Mouse (Mus musculus) lung, postnatal 0 days (tissue): Measurements from ENCODE around the gene Alg11.

Experiments
- CTCF ChIP-seq: IDR thresholded peaks from 2 replicates; pipeline ENCODE4 v1.5.1; 2016; ENCODE audit warnings: antibody characterized with exemption, mild to moderate bottlenecking
- EP300 ChIP-seq: IDR thresholded peaks from 2 replicates; pipeline ENCODE4 v1.6.1; 2016; ENCODE audit warnings: antibody characterized with exemption, mild to moderate bottlenecking, control low read depth

DNA sequence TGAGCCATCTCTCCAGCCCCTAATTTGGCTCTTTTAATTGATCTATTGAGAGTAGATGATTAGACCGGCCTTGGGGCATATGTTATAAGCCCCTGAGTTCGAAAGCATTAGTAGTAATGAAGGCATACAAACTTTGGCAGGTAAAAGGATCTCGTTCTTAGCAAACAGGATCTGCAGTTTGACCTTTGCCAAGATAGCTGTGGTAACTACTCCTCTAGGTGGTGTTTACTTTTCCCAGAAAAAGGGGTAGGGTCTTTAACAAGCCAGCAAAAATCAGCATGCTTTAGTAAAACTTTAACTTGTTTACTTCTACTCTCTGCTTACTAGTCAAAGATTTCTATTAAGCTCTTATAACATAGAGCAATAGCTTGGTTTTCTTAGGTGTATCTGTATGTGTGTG is 18.0 kb upstream of the Alg11 start:
- TF ChIP-seq CTCF, result no peak
- TF ChIP-seq EP300, result no peak
